Mouse (Mus musculus): ENCODE measurements around the gene Pemt.

GRCm38 (mm10) chr11:60057987-60058386 is 11.7 kb upstream of the Pemt start:
- TF ChIP-seq CTCF (IDR thresholded peaks at IDR 0.05; ENCODE audit: low read depth) (no peak), EP300 (IDR thresholded peaks at IDR 0.05; ENCODE audit: low read depth) (no peak)

All from liver, postnatal 0 days (tissue).